Mouse (Mus musculus) embryonic fibroblast, embryonic 13.5 days (primary cell): ENCODE measurements around the gene Zfyve9.

Source experiments
- CTCF ChIP-seq: IDR thresholded peaks from 2 replicates; pipeline ENCODE4 v1.5.1; 2011; ENCODE audit warnings: mild to moderate bottlenecking, control low read depth, low read length, moderate library complexity, borderline replicate concordance; ENCODE audit not compliant: insufficient read depth
- POLR2A ChIP-seq: IDR thresholded peaks from 2 replicates; pipeline ENCODE4 v1.6.1; 2011; ENCODE audit warnings: low read depth, mild to moderate bottlenecking, control low read depth, low read length, moderate library complexity

- TF ChIP-seq CTCF (no peak), POLR2A (no peak)
These were observed 89.1 kb downstream of the Zfyve9 start for GRCm38 (mm10) chr4:108691469-108691868.
